Mouse (Mus musculus) stomach, adult 2 months (tissue): ENCODE results near the gene Spag8. TPM values are rescaled to one million over a fixed set of nuclear protein-coding genes. Genes with fewer than 3 reads are reported as not detected.

Experiments
- polyA plus RNA-seq: library from polyadenylated mRNA; depleted of rRNA; stranded (reverse); fragments of >200 nt; gene quantifications from 2 replicates; pipeline ENCODE4 v1.2.3, GENCODE M21; 2012; rRNA removed

Spag8 gene
- 0.19 and 0.75 TPM in 2 replicates for polyA plus RNA-seq

DNA sequence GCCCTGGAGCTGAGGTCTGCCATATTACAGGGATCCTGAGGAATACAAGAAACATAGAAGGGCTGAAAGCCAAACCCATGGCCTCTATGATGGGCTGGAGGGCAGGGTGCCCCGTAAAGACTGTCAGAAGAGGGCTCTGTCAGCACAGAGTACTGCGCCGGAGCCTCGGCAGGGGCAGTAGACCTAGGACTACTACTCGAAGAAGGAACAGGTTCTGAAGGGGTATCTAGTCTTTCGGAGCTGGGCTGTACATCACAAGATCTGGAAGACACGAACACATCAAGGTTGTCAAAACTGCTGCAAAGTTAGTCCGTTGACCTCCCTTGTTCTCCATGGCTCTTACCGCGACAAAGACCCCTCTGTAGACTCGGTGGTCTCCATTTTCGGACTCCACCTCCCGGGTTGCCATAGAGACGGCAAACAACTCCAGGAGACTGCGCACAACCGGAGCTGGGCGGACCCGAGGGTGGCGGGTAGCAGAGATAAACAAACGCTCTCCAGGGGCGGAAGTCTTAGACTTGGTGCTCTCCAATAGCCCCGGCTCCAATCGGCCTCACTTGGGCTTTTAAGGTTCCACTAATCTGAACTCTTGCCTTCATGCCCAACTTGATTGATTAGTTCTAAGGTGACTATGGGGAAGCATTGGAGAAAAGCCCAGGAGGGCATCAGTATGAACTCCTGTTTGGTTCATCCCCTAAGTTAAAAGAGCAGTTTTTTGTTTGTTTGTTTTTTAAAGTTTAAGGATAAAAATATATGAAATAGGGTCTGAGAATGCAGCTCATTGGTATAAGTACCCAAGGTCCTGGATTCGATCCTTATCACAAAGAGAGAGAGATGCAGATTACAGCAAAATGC is at the start of gene Spag8:
Spag8 (minus strand) TSS at position 434 of the 855 bp plus-strand sequence.

GRCm38 (mm10) chr4:43700707-43701106 is 47.3 kb upstream of the Spag8 start, which contains the start of gene Olfr70:
Gene Olfr70, minus strand, starts transcription at chr4:43700807.

GRCm38 (mm10) chr4:43668782-43669427 is 15.5 kb upstream of the Spag8 start, which contains the start of the genes Tmem8b and Fam221b:
Gene Tmem8b, plus strand, starts transcription at chr4:43668971.
Gene Fam221b, minus strand, starts transcription at chr4:43669145.

DNA sequence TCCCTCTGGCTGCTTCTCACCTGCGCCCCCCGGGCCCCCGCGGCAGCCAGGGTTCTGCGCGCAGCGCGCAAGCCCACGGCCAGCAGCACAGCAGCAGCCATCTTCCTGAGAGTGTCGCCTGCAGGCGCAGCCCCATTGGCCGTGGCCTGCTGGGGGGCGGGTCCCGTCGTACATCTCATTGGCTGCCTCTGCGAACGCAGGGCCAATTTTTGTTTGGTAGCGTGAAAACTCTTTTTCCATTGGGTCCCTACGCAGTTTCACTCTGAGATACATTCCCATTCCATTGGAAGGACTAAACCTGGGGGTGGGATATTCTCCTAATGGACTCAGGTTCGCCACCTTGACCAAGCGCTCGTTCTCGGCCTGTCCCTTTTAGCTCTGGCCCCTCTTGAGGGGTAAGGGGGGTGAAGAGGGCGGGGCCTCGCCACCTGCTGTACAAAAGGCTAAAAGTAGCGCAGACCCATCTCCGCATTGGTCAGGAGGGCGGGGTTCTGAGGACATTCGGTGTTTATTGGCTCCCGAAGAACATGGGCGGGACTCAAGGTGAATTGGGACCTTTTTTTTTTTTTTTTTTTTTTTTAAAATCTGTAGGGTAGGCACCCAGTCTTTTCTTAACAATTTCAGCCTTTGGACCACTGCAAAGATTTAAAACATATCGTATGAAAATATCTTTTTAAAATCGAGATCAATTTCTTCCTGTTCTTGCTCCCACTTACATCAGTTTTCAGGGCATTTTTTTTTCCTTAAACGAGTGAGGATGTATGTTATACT is 3.1 kb upstream of the Spag8 start, which contains the start of gene Hint2:
Hint2 (minus strand) TSS at position 128 of the 771 bp plus-strand sequence.

GRCm38 (mm10) chr4:43631046-43631955 is 22.1 kb downstream of the Spag8 start, which contains the start of gene Npr2:
Gene Npr2, plus strand, starts transcription at chr4:43631935.

Other genes with a start within 250 kb of the Spag8 start
- gene Fam166b, start 224.5 kb downstream of the Spag8 start, polyA plus RNA-seq, result 0.10 and 0.21 TPM in 2 replicates
- gene Tesk1, start 211.7 kb downstream of the Spag8 start, polyA plus RNA-seq, result 44.6 and 55.4 TPM in 2 replicates
- 0.48 and 1.2 TPM in 2 replicates for gene Cd72, start 199.0 kb downstream of the Spag8 start, polyA plus RNA-seq
- gene Sit1, start 169.9 kb downstream of the Spag8 start, polyA plus RNA-seq, result not detected in 2 replicates
- gene Ccdc107, start 160.7 kb downstream of the Spag8 start, polyA plus RNA-seq, result 230 and 568 TPM in 2 replicates
- gene Arhgef39, start 153.9 kb downstream of the Spag8 start, polyA plus RNA-seq, result 17.0 and 20.2 TPM in 2 replicates
- 129 and 141 TPM in 2 replicates for gene Car9, start 146.6 kb downstream of the Spag8 start, polyA plus RNA-seq
- 135 and 141 TPM in 2 replicates for gene Tpm2, start 129.8 kb downstream of the Spag8 start, polyA plus RNA-seq
- 81.6 and 105 TPM in 2 replicates for gene Creb3, start 91.3 kb downstream of the Spag8 start, polyA plus RNA-seq
- 39.2 and 40.8 TPM in 2 replicates for gene Tln1, start 90.9 kb downstream of the Spag8 start, polyA plus RNA-seq
- gene Rgp1, start 74.9 kb downstream of the Spag8 start, polyA plus RNA-seq, result 22.1 and 23.2 TPM in 2 replicates
- gene Gba2, start 74.7 kb downstream of the Spag8 start, polyA plus RNA-seq, result 8.4 and 9.4 TPM in 2 replicates
- gene Msmp, start 69.1 kb downstream of the Spag8 start, polyA plus RNA-seq, result not detected in 2 replicates
- gene Npr2, start 21.7 kb downstream of the Spag8 start, polyA plus RNA-seq, result 7.3 and 12.5 TPM in 2 replicates
- 43.0 and 58.4 TPM in 2 replicates for gene Hint2, start 2.9 kb upstream of the Spag8 start, polyA plus RNA-seq
- gene Tmem8b, start 15.4 kb upstream of the Spag8 start, polyA plus RNA-seq, result 5.1 and 5.4 TPM in 2 replicates
- 0.08 TPM in 1 of 2 replicates, not detected in the other for gene Fam221b, start 15.6 kb upstream of the Spag8 start, polyA plus RNA-seq
- gene Olfr70, start 47.2 kb upstream of the Spag8 start, polyA plus RNA-seq, result not detected in 2 replicates
- gene Olfr71, start 56.7 kb upstream of the Spag8 start, polyA plus RNA-seq, result not detected in 2 replicates
- gene Hrct1, start 73.6 kb upstream of the Spag8 start, polyA plus RNA-seq, result 6.2 and 9.7 TPM in 2 replicates
- 0.37 and 0.73 TPM in 2 replicates for gene Spaar, start 76.4 kb upstream of the Spag8 start, polyA plus RNA-seq
- gene Olfr159, start 117.4 kb upstream of the Spag8 start, polyA plus RNA-seq, result not detected in 2 replicates
- gene Olfr156, start 170.3 kb upstream of the Spag8 start, polyA plus RNA-seq, result not detected in 2 replicates
- not detected in 2 replicates for gene Olfr157, start 186.6 kb upstream of the Spag8 start, polyA plus RNA-seq
- gene Olfr155, start 198.0 kb upstream of the Spag8 start, polyA plus RNA-seq, result not detected in 2 replicates
- 2.2 and 4.0 TPM in 2 replicates for gene Reck, start 221.9 kb upstream of the Spag8 start, polyA plus RNA-seq